Mouse (Mus musculus) E14TG2a.4 (cell line): ENCODE measurements around the gene Atraid.

ENCODE experiments used
- CTCF ChIP-seq: conservative IDR thresholded peaks from 2 replicates; pipeline ENCODE4 v1.5.1; 2014; ENCODE audit warnings: low read length
- NANOG ChIP-seq: IDR thresholded peaks from 2 replicates; pipeline ENCODE4 v1.6.1; 2014; ENCODE audit warnings: borderline replicate concordance, low read length, mixed read lengths

- TF ChIP-seq CTCF: no peak
- TF ChIP-seq NANOG: no peak
Observed at GRCm38 (mm10) chr5:31076346-31076745, 28.2 kb downstream of the Atraid start.
